Mouse (Mus musculus) macrophage (primary cell): ENCODE measurements at regions not wholly inside any gene's neighbourhood (a gene's known extent, or its start where the extent isn't known, plus 50 kb on each side); places are given as distances from the start of the nearest gene placed in this dataset.

ENCODE experiments used
- H3K27ac ChIP-seq: fragments of 350-480 bp; formaldehyde crosslinking; 2 replicates; pipeline ENCODE4 v1.9.0; 2021
- H3K36me3 ChIP-seq: fragments of 350-480 bp; formaldehyde crosslinking; 2 replicates; pipeline ENCODE4 v1.9.0; 2021; ENCODE audit errors: inconsistent target
- H3K4me3 ChIP-seq: fragments of 350-480 bp; formaldehyde crosslinking; 2 replicates; pipeline ENCODE4 v1.9.0; 2021; ENCODE audit errors: inconsistent target
- H3K79me2 ChIP-seq: fragments of 350-480 bp; formaldehyde crosslinking; 2 replicates; pipeline ENCODE4 v1.9.0; 2021; ENCODE audit errors: inconsistent target
- WGBS: methylation state at CpG from one replicate; pipeline ENCODE4 v1.1.7; 2026; ENCODE audit warnings: inconsistent platforms; ENCODE audit not compliant: missing documents; 5-methylcytosine and 5-hydroxymethylcytosine counted together

- H3K4me3 ChIP-seq, result no peak overlapping the region
- WGBS, result 58% methylated on average over 11 of the region's 11 CpGs
Observed at GRCm38 (mm10) chr17:52062096-52062665, 229.1 kb upstream of the Satb1 start.

GRCm38 (mm10) chr17:52036479-52036878 is 203.4 kb upstream of the Satb1 start:
- 97% methylated on average over 4 of the region's 4 CpGs for WGBS
- Histone ChIP-seq H3K36me3 (no peaks in the 10 kb centered on the region), H3K79me2 (no peaks in the 10 kb centered on the region), H3K27ac (no peak overlapping the region), H3K4me3 (no peak overlapping the region)

More at GRCm38 (mm10) chr17:52062096-52062665, 229.1 kb upstream of the Satb1 start:
- H3K36me3 ChIP-seq, result no peaks in the 10 kb centered on the region
- H3K27ac ChIP-seq, result no peak overlapping the region
- no peaks in the 10 kb centered on the region for H3K79me2 ChIP-seq

GRCm38 (mm10) chr17:52031079-52031478 is 198.0 kb upstream of the Satb1 start:
- Histone ChIP-seq H3K79me2 (no peaks in the 10 kb centered on the region), H3K36me3 (no peaks in the 10 kb centered on the region), H3K27ac (no peak overlapping the region), H3K4me3 (no peak overlapping the region)
- WGBS, result 89% methylated on average over 8 of the region's 8 CpGs

GRCm38 (mm10) chr17:51986920-51987319 is 153.8 kb upstream of the Satb1 start:
- Histone ChIP-seq H3K79me2 (no peaks in the 10 kb centered on the region), H3K4me3 (no peak overlapping the region), H3K36me3 (no peaks in the 10 kb centered on the region), H3K27ac (no peak overlapping the region)
- 88% methylated on average over 7 of the region's 8 CpGs for WGBS

GRCm38 (mm10) chr17:51986212-51986611 is 153.1 kb upstream of the Satb1 start:
- Histone ChIP-seq H3K27ac (no peak overlapping the region), H3K79me2 (no peaks in the 10 kb centered on the region), H3K36me3 (no peaks in the 10 kb centered on the region), H3K4me3 (no peak overlapping the region)
- WGBS, result 52% methylated on average over 14 of the region's 14 CpGs

GRCm38 (mm10) chr17:51979126-51979525 is 146.0 kb upstream of the Satb1 start:
- Histone ChIP-seq H3K4me3 (no peak overlapping the region), H3K36me3 (no peaks in the 10 kb centered on the region)
- WGBS, result 87% methylated on average over 2 of the region's 2 CpGs

GRCm38 (mm10) chr17:51971444-51971843 is 138.4 kb upstream of the Satb1 start:
- Histone ChIP-seq H3K36me3 (no peaks in the 10 kb centered on the region), H3K79me2 (no peaks in the 10 kb centered on the region), H3K4me3 (no peak overlapping the region), H3K27ac (no peak overlapping the region)
- WGBS, result 40% methylated on average over 2 of the region's 3 CpGs

More at GRCm38 (mm10) chr17:51979126-51979525, 146.0 kb upstream of the Satb1 start:
- Histone ChIP-seq H3K79me2 (no peaks in the 10 kb centered on the region), H3K27ac (no peak overlapping the region)

GRCm38 (mm10) chr17:51966573-51967284 is 133.6 kb upstream of the Satb1 start:
- H3K4me3 ChIP-seq, result no peak overlapping the region
- WGBS, result 95% methylated on average over 11 of the region's 11 CpGs
- H3K79me2 ChIP-seq, result no peaks in the 10 kb centered on the region
- H3K36me3 ChIP-seq, result no peaks in the 10 kb centered on the region
- H3K27ac ChIP-seq, result no peak overlapping the region

GRCm38 (mm10) chr17:51962529-51963110 is 129.5 kb upstream of the Satb1 start:
- Histone ChIP-seq H3K36me3 (no peaks in the 10 kb centered on the region), H3K27ac (no peak overlapping the region), H3K4me3 (no peak overlapping the region), H3K79me2 (no peaks in the 10 kb centered on the region)
- 46% methylated on average over 12 of the region's 12 CpGs for WGBS

GRCm38 (mm10) chr17:51961337-51961736 is 128.2 kb upstream of the Satb1 start:
- H3K4me3 ChIP-seq, result no peak overlapping the region
- no peak overlapping the region for H3K27ac ChIP-seq
- H3K36me3 ChIP-seq, result no peaks in the 10 kb centered on the region
- no peaks in the 10 kb centered on the region for H3K79me2 ChIP-seq
- WGBS, result 89% methylated on average over 4 of the region's 4 CpGs

GRCm38 (mm10) chr17:51956275-51956674 is 123.2 kb upstream of the Satb1 start:
- no peak overlapping the region for H3K4me3 ChIP-seq

GRCm38 (mm10) chr17:51937707-51938106 is 104.6 kb upstream of the Satb1 start:
- H3K4me3 ChIP-seq, result no peak overlapping the region
- WGBS, result 64% methylated on average over 5 of the region's 5 CpGs
- no peaks in the 10 kb centered on the region for H3K79me2 ChIP-seq
- H3K36me3 ChIP-seq, result no peaks in the 10 kb centered on the region
- no peak overlapping the region for H3K27ac ChIP-seq

More at GRCm38 (mm10) chr17:51956275-51956674, 123.2 kb upstream of the Satb1 start:
- Histone ChIP-seq H3K79me2 (no peaks in the 10 kb centered on the region), H3K36me3 (no peaks in the 10 kb centered on the region), H3K27ac (no peak overlapping the region)
- WGBS, result 93% methylated on average over 13 of the region's 13 CpGs

GRCm38 (mm10) chr17:51936071-51936470 is 103.0 kb upstream of the Satb1 start:
- no peaks in the 10 kb centered on the region for H3K79me2 ChIP-seq
- WGBS, result 55% methylated on average over 4 of the region's 5 CpGs
- no peak overlapping the region for H3K27ac ChIP-seq
- no peak overlapping the region for H3K4me3 ChIP-seq
- no peaks in the 10 kb centered on the region for H3K36me3 ChIP-seq

GRCm38 (mm10) chr17:51926392-51926791 is 93.3 kb upstream of the Satb1 start:
- Histone ChIP-seq H3K4me3 (no peak overlapping the region), H3K79me2 (no peaks in the 10 kb centered on the region), H3K27ac (no peak overlapping the region), H3K36me3 (no peaks in the 10 kb centered on the region)
- 3% methylated on average over 3 of the region's 3 CpGs for WGBS

GRCm38 (mm10) chr17:51907031-51907430 is 73.9 kb upstream of the Satb1 start:
- 96% methylated on average over 4 of the region's 4 CpGs for WGBS
- Histone ChIP-seq H3K79me2 (no peaks in the 10 kb centered on the region), H3K27ac (no peak overlapping the region), H3K4me3 (no peak overlapping the region), H3K36me3 (no peaks in the 10 kb centered on the region)
